Comparison of ENCODE assay signal across 27 mouse cellular contexts in genomic region chr8:128572291-128572690, GRCm38 (mm10).
"Had no signal": no experiment of that assay in that cellular context is flagged by ENCODE, and none has a peak within 500 bp of the region (broad histone marks: within the 10 kb centered on the region; RNA-seq: fewer than 3 reads in every experiment).

No protein-coding gene starts in this region.

- H3K9me3 ChIP-seq: heart, embryonic 10.5 days; heart, embryonic 12.5 days; hindbrain, embryonic 13.5 days; hindbrain, embryonic 15.5 days; intestine, embryonic 15.5 days; kidney, embryonic 15.5 days; liver, embryonic 13.5 days had no signal

- H3K36me3 ChIP-seq: heart, embryonic 10.5 days; heart, embryonic 12.5 days; hindbrain, embryonic 13.5 days; hindbrain, embryonic 15.5 days; intestine, embryonic 15.5 days; kidney, embryonic 15.5 days; limb, embryonic 12.5 days; liver, embryonic 13.5 days had no signal

- H3K4me3 ChIP-seq: heart, embryonic 10.5 days; heart, embryonic 12.5 days; hindbrain, embryonic 13.5 days; hindbrain, embryonic 15.5 days; intestine, embryonic 15.5 days; kidney, embryonic 15.5 days; layer of hippocampus, adult 2 months; limb, embryonic 12.5 days; liver, embryonic 13.5 days had no signal

- H3K4me1 ChIP-seq: heart, embryonic 10.5 days; heart, embryonic 12.5 days; hindbrain, embryonic 13.5 days; hindbrain, embryonic 15.5 days; intestine, embryonic 15.5 days; kidney, embryonic 15.5 days; limb, embryonic 12.5 days; liver, embryonic 13.5 days had no signal

- H3K27ac ChIP-seq: heart, embryonic 10.5 days; hindbrain, embryonic 13.5 days; hindbrain, embryonic 15.5 days; hindbrain, postnatal 0 days; intestine, embryonic 15.5 days; kidney, embryonic 15.5 days; kidney, postnatal 0 days; layer of hippocampus, adult 2 months; limb, embryonic 12.5 days; liver, embryonic 13.5 days had no signal

- ATAC-seq: hindbrain, postnatal 0 days; inflammation-experienced regulatory T-cells, adult 6 months; intestine, embryonic 15.5 days; intestine, postnatal 0 days had no signal

- H3K27me3 ChIP-seq: heart, embryonic 12.5 days; hindbrain, embryonic 13.5 days; hindbrain, embryonic 15.5 days; intestine, embryonic 15.5 days; kidney, embryonic 15.5 days; limb, embryonic 12.5 days; liver, embryonic 13.5 days had no signal

- H3K4me2 ChIP-seq: heart, embryonic 12.5 days; hindbrain, embryonic 13.5 days; hindbrain, embryonic 15.5 days; intestine, embryonic 15.5 days; kidney, embryonic 15.5 days; limb, embryonic 12.5 days; liver, embryonic 11.5 days; liver, embryonic 13.5 days had no signal

- DNase-seq: gastrocnemius, postnatal 14 days; gastrocnemius, postnatal 36 days; heart, adult 18-20 months; heart, postnatal 10 days; heart, postnatal 36 days; kidney, adult 18-20 months; kidney, adult 8-10 months; kidney, postnatal 14 days; kidney, postnatal 36 days; layer of hippocampus, adult 9-11 months; layer of hippocampus, postnatal 36 days; left cerebral cortex, postnatal 4 days; liver; liver, embryonic 13.5 days had no signal

- H3K9ac ChIP-seq: heart, embryonic 12.5 days; hindbrain, embryonic 13.5 days; hindbrain, embryonic 15.5 days; intestine, embryonic 15.5 days; kidney, embryonic 15.5 days; limb, embryonic 12.5 days; liver, embryonic 13.5 days had no signal
